Mouse (Mus musculus): ENCODE data around the gene Wnt9b.

DNA sequence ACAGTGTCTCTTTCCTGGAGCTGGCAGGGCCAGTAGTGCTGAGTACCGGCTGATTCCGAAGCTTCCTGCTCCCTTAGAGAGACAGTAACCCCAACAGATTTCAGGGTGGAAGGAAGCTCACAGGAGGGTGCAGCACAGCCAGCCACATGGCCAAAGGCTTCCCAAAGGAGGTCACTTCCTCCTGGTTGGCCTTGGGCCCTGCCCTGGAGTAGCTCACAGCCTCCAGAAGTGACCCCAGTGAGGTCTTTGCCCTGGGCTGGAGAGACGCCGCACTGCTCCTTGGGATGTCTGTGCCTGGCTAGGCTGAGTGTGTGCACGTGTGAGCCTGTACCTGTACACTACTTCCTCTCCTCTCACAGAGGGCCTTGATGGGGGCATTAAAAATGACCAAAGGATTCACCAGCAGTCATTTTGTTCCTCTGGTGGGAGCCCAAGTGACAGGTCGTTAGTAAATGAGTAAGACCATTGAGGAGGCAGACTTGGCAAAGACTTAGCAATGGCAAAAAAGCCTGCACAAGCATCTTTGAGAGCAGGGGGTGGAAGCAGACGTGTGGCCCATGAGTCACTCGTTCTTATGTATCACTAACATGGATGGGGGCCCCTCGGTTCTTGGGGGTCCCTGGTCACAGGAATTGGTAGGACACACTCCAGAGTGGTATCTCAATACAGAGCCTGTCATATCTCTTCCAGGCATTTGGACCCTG lies 20.2 kb downstream of the Wnt9b start:
- TF ChIP-seq GATA1 (IDR thresholded peaks at IDR 0.05; ENCODE audit: low read length) = no peak
- no peak for TF ChIP-seq TAL1 (IDR thresholded peaks at IDR 0.05; ENCODE audit: low read length)

Measured in erythroblast, embryonic 14.5 days (primary cell).